Mouse (Mus musculus) limb, embryonic 10.5 days (tissue): Measurements from ENCODE around the gene Stam2. TPM values are rescaled to one million over a fixed set of nuclear protein-coding genes. Genes with fewer than 3 reads are reported as not detected.

Experiments used
- DNase-seq: peaks from one replicate; pipeline ENCODE4 v3.0.0-alpha.2; 2017; ENCODE audit warnings: low spot score
- H3K27ac ChIP-seq: fragments of 300-500 bp; sonication (generic); 2 replicates; pipeline ENCODE4 v1.5.1; 2016; ENCODE audit warnings: mild to moderate bottlenecking
- H3K27me3 ChIP-seq: fragments of 300-500 bp; sonication (generic); 2 replicates; pipeline ENCODE4 v1.6.1; 2016; ENCODE audit warnings: low read depth, mild to moderate bottlenecking; ENCODE audit not compliant: poor library complexity, severe bottlenecking
- H3K36me3 ChIP-seq: fragments of 300-500 bp; sonication (generic); 2 replicates; pipeline ENCODE4 v1.6.1; 2016; ENCODE audit warnings: mild to moderate bottlenecking, moderate library complexity
- H3K4me1 ChIP-seq: fragments of 300-500 bp; sonication (generic); 2 replicates; pipeline ENCODE4 v1.6.1; 2016
- H3K4me3 ChIP-seq: fragments of 300-500 bp; sonication (generic); 2 replicates; pipeline ENCODE4 v1.5.1; 2016; ENCODE audit warnings: mild to moderate bottlenecking, moderate library complexity
- H3K9me3 ChIP-seq: fragments of 300-500 bp; sonication (generic); replicated peaks from 2 replicates; pipeline ENCODE4 v1.6.1; 2016; ENCODE audit warnings: mild to moderate bottlenecking
- WGBS: fragments of 180-500 bp; shearing (Covaris S2); methylation state at CpG from one replicate; pipeline ENCODE4 v1.1.7; 2016; 5-methylcytosine and 5-hydroxymethylcytosine counted together
- polyA plus RNA-seq: library from polyadenylated mRNA; unstranded; fragments of >200 nt; fragmentation: Nextera tagmentation; extraction: Ambion mirVana; gene quantifications from 2 replicates; pipeline ENCODE4 v1.2.1, GENCODE M21; 2016

Stam2 gene
- polyA plus RNA-seq, 1 experiment from 2014 or later = 29.8 TPM

GRCm38 (mm10) chr2:52675278-52675987 is 66.6 kb downstream of the Stam2 start:
- H3K4me3 ChIP-seq = peak overlapping the region; percentile 82
- peak overlapping the region; percentile 88 for H3K27ac ChIP-seq
- no peaks in the 10 kb centered on the region for H3K9me3 ChIP-seq
- no peaks in the 10 kb centered on the region for H3K36me3 ChIP-seq
- peaks cover 65% of the 10 kb centered on the region for H3K27me3 ChIP-seq
- under 1% methylated on average over 42 of the region's 42 CpGs for WGBS
- DNase-seq = peak; percentile 68
- H3K4me1 ChIP-seq = peaks cover 21% of the 10 kb centered on the region

GRCm38 (mm10) chr2:52674886-52675277 is 67.2 kb downstream of the Stam2 start:
- peaks cover 65% of the 10 kb centered on the region for H3K27me3 ChIP-seq
- under 1% methylated on average over 19 of the region's 19 CpGs for WGBS
- H3K27ac ChIP-seq = no peak overlapping the region
- H3K36me3 ChIP-seq = no peaks in the 10 kb centered on the region
- peak overlapping the region; percentile 82 for H3K4me3 ChIP-seq
- peak; percentile 54 for DNase-seq
- peaks cover 21% of the 10 kb centered on the region for H3K4me1 ChIP-seq
- H3K9me3 ChIP-seq = no peaks in the 10 kb centered on the region

- DNase-seq = no peak
- no peaks in the 10 kb centered on the region for H3K36me3 ChIP-seq
- H3K27ac ChIP-seq = no peak overlapping the region
- H3K4me3 ChIP-seq = no peak overlapping the region
- H3K27me3 ChIP-seq = peaks cover 58% of the 10 kb centered on the region
- no peaks in the 10 kb centered on the region for H3K9me3 ChIP-seq
- peaks cover 21% of the 10 kb centered on the region for H3K4me1 ChIP-seq
- WGBS = 77% methylated on average over 1 of the region's 1 CpGs
These were observed 68.9 kb downstream of the Stam2 start for GRCm38 (mm10) chr2:52673172-52673571.

GRCm38 (mm10) chr2:52670733-52671132 is 71.3 kb downstream of the Stam2 start:
- Histone ChIP-seq H3K27me3 (peaks cover 33% of the 10 kb centered on the region), H3K4me1 (peaks cover 11% of the 10 kb centered on the region), H3K4me3 (no peak overlapping the region), H3K36me3 (no peaks in the 10 kb centered on the region), H3K27ac (no peak overlapping the region), H3K9me3 (no peaks in the 10 kb centered on the region)
- DNase-seq = no peak
- WGBS = 92% methylated on average over 5 of the region's 5 CpGs

GRCm38 (mm10) chr2:52668480-52668879 is 73.6 kb downstream of the Stam2 start:
- Histone ChIP-seq H3K4me3 (no peak overlapping the region), H3K36me3 (no peaks in the 10 kb centered on the region), H3K4me1 (no peaks in the 10 kb centered on the region), H3K27ac (no peak overlapping the region), H3K27me3 (peaks cover 11% of the 10 kb centered on the region), H3K9me3 (no peaks in the 10 kb centered on the region)
- WGBS = 92% methylated on average over 6 of the region's 6 CpGs
- DNase-seq = no peak

GRCm38 (mm10) chr2:52656722-52657121 is 85.4 kb downstream of the Stam2 start:
- Histone ChIP-seq H3K27me3 (peaks cover 8% of the 10 kb centered on the region), H3K36me3 (no peaks in the 10 kb centered on the region), H3K4me3 (no peak overlapping the region), H3K4me1 (no peaks in the 10 kb centered on the region), H3K27ac (no peak overlapping the region), H3K9me3 (no peaks in the 10 kb centered on the region)
- DNase-seq = no peak
- 91% methylated on average over 5 of the region's 5 CpGs for WGBS

GRCm38 (mm10) chr2:52654541-52654940 is 87.5 kb downstream of the Stam2 start:
- Histone ChIP-seq H3K27ac (no peak overlapping the region), H3K27me3 (peaks cover 7% of the 10 kb centered on the region), H3K36me3 (no peaks in the 10 kb centered on the region), H3K9me3 (no peaks in the 10 kb centered on the region), H3K4me3 (no peak overlapping the region), H3K4me1 (no peaks in the 10 kb centered on the region)
- 80% methylated on average over 4 of the region's 4 CpGs for WGBS
- DNase-seq = no peak

GRCm38 (mm10) chr2:52651547-52651946 is 90.5 kb downstream of the Stam2 start:
- DNase-seq = no peak
- H3K4me3 ChIP-seq = no peak overlapping the region
- no peaks in the 10 kb centered on the region for H3K36me3 ChIP-seq
- H3K9me3 ChIP-seq = no peaks in the 10 kb centered on the region
- H3K27me3 ChIP-seq = no peaks in the 10 kb centered on the region
- 93% methylated on average over 6 of the region's 6 CpGs for WGBS
- H3K27ac ChIP-seq = no peak overlapping the region
- peaks cover 4% of the 10 kb centered on the region; the same call in 1 of the 2 replicates for H3K4me1 ChIP-seq

GRCm38 (mm10) chr2:52647255-52647998 is 94.7 kb downstream of the Stam2 start:
- no peak overlapping the region for H3K27ac ChIP-seq
- H3K27me3 ChIP-seq = no peaks in the 10 kb centered on the region
- WGBS = 82% methylated on average over 8 of the region's 8 CpGs
- no peak overlapping the region for H3K4me3 ChIP-seq
- no peak for DNase-seq
- H3K36me3 ChIP-seq = no peaks in the 10 kb centered on the region
- peaks cover 4% of the 10 kb centered on the region; the same call in 1 of the 2 replicates for H3K4me1 ChIP-seq
- no peaks in the 10 kb centered on the region for H3K9me3 ChIP-seq

GRCm38 (mm10) chr2:52643657-52644056 is 98.4 kb downstream of the Stam2 start:
- 52% methylated on average over 6 of the region's 6 CpGs for WGBS
- no peaks in the 10 kb centered on the region for H3K27me3 ChIP-seq
- H3K4me3 ChIP-seq = no peak overlapping the region
- no peak for DNase-seq
- no peaks in the 10 kb centered on the region for H3K36me3 ChIP-seq
- H3K9me3 ChIP-seq = no peaks in the 10 kb centered on the region
- H3K4me1 ChIP-seq = peaks cover 4% of the 10 kb centered on the region; the same call in 1 of the 2 replicates
- H3K27ac ChIP-seq = no peak overlapping the region

Other genes starting within 250 kb of the Stam2 start
- gene Cacnb4, start 65.5 kb downstream of the Stam2 start, polyA plus RNA-seq = 0.29 and 0.56 TPM in 2 replicates
- 6.2 and 7.9 TPM in 2 replicates for gene Fmnl2, start 115.6 kb upstream of the Stam2 start, polyA plus RNA-seq